Comparison of ENCODE assay signal across 10 mouse cellular contexts in the genomic region with DNA sequence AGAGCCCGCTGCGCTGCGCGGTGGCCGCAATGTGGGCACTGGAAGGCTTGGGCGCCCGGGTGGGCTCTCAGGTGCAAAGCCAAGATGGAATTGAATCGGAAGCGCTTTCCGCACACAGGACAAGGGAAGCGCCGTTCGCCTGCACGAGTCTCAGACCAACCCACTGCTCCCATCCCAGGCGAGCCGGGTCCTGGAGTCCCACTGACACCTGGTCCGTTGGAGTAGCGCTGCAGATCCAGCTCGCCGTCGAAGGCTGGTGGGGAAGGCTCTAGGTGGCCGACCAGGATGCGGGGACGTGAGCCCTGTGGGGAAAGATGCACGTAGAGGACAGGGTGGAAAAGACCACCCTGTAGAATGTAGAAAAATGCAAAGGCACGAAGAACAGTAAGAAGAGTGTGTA. TPM values are rescaled to one million over a fixed set of nuclear protein-coding genes. Genes with fewer than 3 reads are reported as not detected.
A peak's percentile ranks its signal among the peaks of the same experiment; 100 is the strongest.
DNase-seq lines count a peak whose midpoint lies in the region; ATAC-seq and TF ChIP-seq lines count a peak whose summit lies in the region.
"Had no signal": no experiment of that assay in that cellular context is flagged by ENCODE, and none has a peak within 500 bp of the region (broad histone marks: within the 10 kb centered on the region; RNA-seq: fewer than 3 reads in every experiment).

No protein-coding gene starts in this region.

- DNase-seq in cerebellum, adult 2 months = no peak
- no peak for DNase-seq in lung, embryonic 14.5 days
- no peak for DNase-seq in lung, postnatal 14 days
- DNase-seq in midbrain, postnatal 0 days (ENCODE audit: low spot score) = no peak
- no peak for DNase-seq in natural killer cell, adult 2 months (ENCODE audit: low spot score in 2 of 2)
- DNase-seq in thymus, adult 18-20 months = no peak

- H3K9ac ChIP-seq in lung, embryonic 14.5 days = no peak overlapping the region
- H3K9ac ChIP-seq in hindbrain, embryonic 15.5 days = peak overlapping the region; percentile 12; the same call in 1 of the 2 replicates
- H3K9ac ChIP-seq in midbrain, postnatal 0 days (replicated peaks; ENCODE audit: low read length, poor library complexity, severe bottlenecking) = peak overlapping the region; percentile 42; the same call in 1 of the 2 replicates
- H3K9ac ChIP-seq: liver, embryonic 14.5 days had no signal

- H3K27me3 ChIP-seq in cerebellum, adult 2 months (ENCODE audit: control insufficient read depth, insufficient read depth, low read length) = no peaks in the 10 kb centered on the region
- no peaks in the 10 kb centered on the region for H3K27me3 ChIP-seq in lung, embryonic 14.5 days (ENCODE audit: insufficient read depth, low read length)
- no peaks in the 10 kb centered on the region for H3K27me3 ChIP-seq in hindbrain, embryonic 15.5 days
- no peaks in the 10 kb centered on the region for H3K27me3 ChIP-seq in midbrain, postnatal 0 days (ENCODE audit: insufficient read depth, low read length)

- peak overlapping the region; percentile 41 for H3K4me3 ChIP-seq in cerebellum, adult 2 months (replicated peaks; ENCODE audit: insufficient read depth, low read depth, low read length)
- H3K4me3 ChIP-seq in lung, embryonic 14.5 days (ENCODE audit: low read depth, low read length) = no peak overlapping the region
- peak overlapping the region; percentile 9; the same call in 1 of the 2 replicates for H3K4me3 ChIP-seq in hindbrain, embryonic 15.5 days
- H3K4me3 ChIP-seq in midbrain, postnatal 0 days (ENCODE audit: low read depth, low read length) = peak overlapping the region; percentile 15; the same call in 1 of the 2 replicates

- no peak for ATAC-seq in cerebellum, adult (ENCODE audit: insufficient number of reproducible peaks, low FRiP score, low TSS enrichment)
- ATAC-seq in lung, embryonic 14.5 days (ENCODE audit: insufficient read depth) = 0 out of 2 replicates have a peak, but pooled peaks have one; percentile 0
- ATAC-seq in hindbrain, embryonic 15.5 days (ENCODE audit: low FRiP score, low read depth) = no peak
- ATAC-seq in midbrain, postnatal 0 days (ENCODE audit: low FRiP score) = no peak

- peaks cover 47% of the 10 kb centered on the region for H3K36me3 ChIP-seq in lung, embryonic 14.5 days (ENCODE audit: insufficient read depth)
- H3K36me3 ChIP-seq in hindbrain, embryonic 15.5 days = peaks cover 31% of the 10 kb centered on the region
- peaks cover 36% of the 10 kb centered on the region; the same call in 1 of the 2 replicates for H3K36me3 ChIP-seq in midbrain, postnatal 0 days (ENCODE audit: insufficient read depth, low read length)

- peak overlapping the region; percentile 29; the same call in 1 of the 2 replicates for H3K4me2 ChIP-seq in lung, embryonic 14.5 days
- H3K4me2 ChIP-seq in hindbrain, embryonic 15.5 days = peak overlapping the region; percentile 70
- H3K4me2 ChIP-seq in midbrain, postnatal 0 days (ENCODE audit: low read depth, low read length, poor library complexity, severe bottlenecking) = peak overlapping the region; percentile 54

- H3K4me1 ChIP-seq in cerebellum, adult 2 months (ENCODE audit: control insufficient read depth, insufficient read depth, low read length) = peaks cover 46% of the 10 kb centered on the region
- peaks cover 12% of the 10 kb centered on the region for H3K4me1 ChIP-seq in lung, embryonic 14.5 days (ENCODE audit: insufficient read depth)
- H3K4me1 ChIP-seq in hindbrain, embryonic 15.5 days (replicated peaks) = peaks cover 74% of the 10 kb centered on the region
- peaks cover 29% of the 10 kb centered on the region; the same call in 1 of the 2 replicates for H3K4me1 ChIP-seq in midbrain, postnatal 0 days (ENCODE audit: insufficient read depth, low read length)

- whole genome bisulfite sequencing in cerebellum, adult 2 months = 19% methylated on average over 26 of the region's 26 CpGs
- WGBS in lung, embryonic 14.5 days = 59% methylated on average over 26 of the region's 26 CpGs
- 31% methylated on average over 26 of the region's 26 CpGs for WGBS in hindbrain, embryonic 15.5 days
- WGBS in midbrain, postnatal 0 days = 24% methylated on average over 26 of the region's 26 CpGs

- TF ChIP-seq POLR2A in cerebellum, adult 2 months (IDR thresholded peaks at IDR 0.05; ENCODE audit: borderline replicate concordance, insufficient read depth, low read length) = no peak

- peak overlapping the region; percentile 88 for H3K27ac ChIP-seq in cerebellum, adult 2 months (ENCODE audit: insufficient read depth, low read length)
- no peak overlapping the region for H3K27ac ChIP-seq in lung, embryonic 14.5 days (ENCODE audit: low read depth)
- H3K27ac ChIP-seq in hindbrain, embryonic 15.5 days (replicated peaks) = peak overlapping the region; percentile 17
- H3K27ac ChIP-seq in midbrain, postnatal 0 days (ENCODE audit: low read depth, low read length) = peak overlapping the region; percentile 69
- H3K27ac ChIP-seq: liver, embryonic 14.5 days had no signal

- no peak for TF ChIP-seq CTCF in cerebellum, adult 2 months (IDR thresholded peaks at IDR 0.05; ENCODE audit: borderline replicate concordance, insufficient read depth, low read depth, low read length)
- TF ChIP-seq CTCF in lung, embryonic 14.5 days (IDR thresholded peaks at IDR 0.05; ENCODE audit: low read depth) = no peak
- TF ChIP-seq CTCF in midbrain, postnatal 0 days (IDR thresholded peaks at IDR 0.05) = no peak

- H3K9me3 ChIP-seq in lung, embryonic 14.5 days (ENCODE audit: low read depth, low read length) = no peaks in the 10 kb centered on the region
- H3K9me3 ChIP-seq in hindbrain, embryonic 15.5 days = no peaks in the 10 kb centered on the region
- no peaks in the 10 kb centered on the region for H3K9me3 ChIP-seq in midbrain, postnatal 0 days (ENCODE audit: low read length)

RNA-seq across cellular contexts. Expression of gene Tmem253, which starts 6.1 kb away (rescaled TPM):
- 2.0 and 2.4 TPM in 2 replicates for polyA plus RNA-seq in cerebellum, adult 2 months (2012; rRNA removed)
- 0.35 and 0.74 TPM in 2 replicates for polyA plus RNA-seq in lung, embryonic 14.5 days (2014; fragmentation: Nextera tagmentation; extraction: Ambion mirVana)
- polyA plus RNA-seq in hindbrain, embryonic 15.5 days (2015; fragmentation: Nextera tagmentation; extraction: Ambion mirVana) = 0.17 and 1.1 TPM in 2 replicates
- not detected in 2 replicates for total RNA-seq in midbrain, postnatal 0 days (2014; rRNA removed)
- 0.18 and 0.81 TPM in 2 replicates for polyA plus RNA-seq in midbrain, postnatal 0 days (2015; fragmentation: Nextera tagmentation; extraction: Ambion mirVana)

RNA-seq across cellular contexts. Expression of gene Zfp219, which starts 11.2 kb away (rescaled TPM):
- polyA plus RNA-seq in cerebellum, adult 2 months (2012; rRNA removed) = 184 and 188 TPM in 2 replicates
- polyA plus RNA-seq in lung, embryonic 14.5 days (2014; fragmentation: Nextera tagmentation; extraction: Ambion mirVana) = 25.8 and 28.3 TPM in 2 replicates
- 38.2 and 40.5 TPM in 2 replicates for polyA plus RNA-seq in hindbrain, embryonic 15.5 days (2015; fragmentation: Nextera tagmentation; extraction: Ambion mirVana)
- total RNA-seq in midbrain, postnatal 0 days (2014; rRNA removed) = 60.4 and 65.5 TPM in 2 replicates
- 23.5 TPM in 2 replicates for polyA plus RNA-seq in midbrain, postnatal 0 days (2015; fragmentation: Nextera tagmentation; extraction: Ambion mirVana)

RNA-seq across cellular contexts. Expression of gene Arhgef40, which starts 24.8 kb away (rescaled TPM):
- polyA plus RNA-seq in cerebellum, adult 2 months (2012; rRNA removed) = 44.1 and 48.0 TPM in 2 replicates
- polyA plus RNA-seq in lung, embryonic 14.5 days (2014; fragmentation: Nextera tagmentation; extraction: Ambion mirVana) = 96.8 and 108 TPM in 2 replicates
- polyA plus RNA-seq in hindbrain, embryonic 15.5 days (2015; fragmentation: Nextera tagmentation; extraction: Ambion mirVana) = 85.2 and 87.6 TPM in 2 replicates
- total RNA-seq in midbrain, postnatal 0 days (2014; rRNA removed) = 93.8 and 108 TPM in 2 replicates
- polyA plus RNA-seq in midbrain, postnatal 0 days (2015; fragmentation: Nextera tagmentation; extraction: Ambion mirVana) = 58.0 and 66.1 TPM in 2 replicates

RNA-seq across cellular contexts. Expression of gene Olfr221, which starts 32.9 kb away (rescaled TPM):
- polyA plus RNA-seq in cerebellum, adult 2 months (2012; rRNA removed) = 0.03 and 0.10 TPM in 2 replicates
- polyA plus RNA-seq in lung, embryonic 14.5 days (2014; fragmentation: Nextera tagmentation; extraction: Ambion mirVana) = not detected in 2 replicates
- 0.05 TPM in 1 of 2 replicates, not detected in the other for polyA plus RNA-seq in hindbrain, embryonic 15.5 days (2015; fragmentation: Nextera tagmentation; extraction: Ambion mirVana)
- total RNA-seq in midbrain, postnatal 0 days (2014; rRNA removed) = not detected in 2 replicates
- not detected in 2 replicates for polyA plus RNA-seq in midbrain, postnatal 0 days (2015; fragmentation: Nextera tagmentation; extraction: Ambion mirVana)
- polyA plus RNA-seq: liver, embryonic 14.5 days; small intestine, adult 2 months had no signal
